Mouse (Mus musculus) T-helper 17 cell (primary cell): ENCODE measurements at regions not wholly inside any gene's neighbourhood (a gene's known extent, or its start where the extent isn't known, plus 50 kb on each side); places are given as distances from the start of the nearest gene placed in this dataset.

Source experiments
- in situ Hi-C, 2 experiments: fragments of 300-600 bp; cut with MboI, MseI; formaldehyde crosslinking; loops; 1 replicate in 1 of 2; 2 replicates in 1 of 2; pipeline ENCODE4 v1.15.1; 2025; ENCODE audit warnings: high pct_unique_total_duplicates in 2 of 2

DNA sequence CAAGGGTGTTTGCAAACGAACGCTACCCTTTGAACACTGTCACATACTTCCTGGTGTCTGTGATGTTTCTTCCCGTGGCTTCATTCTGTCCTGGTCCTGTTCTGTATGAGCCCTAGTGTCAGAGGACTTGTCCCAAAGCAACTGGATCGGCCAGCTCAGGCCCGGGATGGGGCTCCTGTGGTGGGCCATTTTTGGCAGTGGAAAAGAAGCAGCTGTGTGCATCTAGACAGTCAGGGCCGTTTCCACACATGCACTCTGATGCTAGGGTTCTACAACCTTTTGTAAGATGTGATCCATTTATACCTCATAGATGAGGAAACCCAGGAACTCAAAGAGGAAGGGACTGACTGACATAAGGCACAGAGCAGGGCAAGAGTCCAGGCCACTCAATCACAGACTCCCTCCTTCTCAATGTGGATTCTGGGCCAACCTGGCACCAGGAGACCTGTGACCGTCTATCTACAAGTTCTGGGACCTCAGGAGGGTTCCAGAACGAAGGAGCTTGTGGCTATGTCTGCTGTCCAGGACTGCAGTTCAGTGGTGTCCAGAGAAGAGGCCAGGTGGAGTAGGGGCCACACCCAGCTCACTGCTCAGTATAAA is 155.2 kb downstream of the Trim29 start:
- in situ Hi-C loops: no loop called here

- in situ Hi-C loops: no loop called here
These were observed 156.2 kb downstream of the Trim29 start for GRCm38 (mm10) chr9:43466883-43467282.

GRCm38 (mm10) chr9:43469215-43469614 is 158.6 kb downstream of the Trim29 start:
- in situ Hi-C loops: no loop called here

- in situ Hi-C loops: no loop called here
These were observed 161.6 kb downstream of the Trim29 start for GRCm38 (mm10) chr9:43472231-43472630.

DNA sequence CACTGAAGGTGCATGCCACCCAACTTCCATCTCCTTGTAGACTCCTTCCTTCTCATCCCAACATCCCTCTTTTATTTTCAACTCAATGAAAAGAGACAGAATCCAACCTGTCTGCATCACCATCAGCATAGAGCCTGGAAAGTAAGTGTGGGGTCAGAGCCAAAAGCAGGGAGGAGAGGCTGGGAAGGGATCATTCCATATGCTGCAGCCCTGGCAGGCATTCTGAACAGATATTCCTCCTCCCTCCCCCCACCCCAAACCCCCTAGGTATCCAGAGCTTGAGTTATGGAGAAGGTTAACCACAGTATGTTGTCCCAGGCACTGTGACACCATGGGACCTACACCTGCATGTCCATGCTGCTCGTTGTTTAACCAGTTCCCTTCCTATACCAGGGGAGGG is 162.5 kb downstream of the Trim29 start:
- in situ Hi-C loops: no loop called here

- in situ Hi-C loops: no loop called here
These were observed 163.1 kb downstream of the Trim29 start for GRCm38 (mm10) chr9:43473601-43474302.

GRCm38 (mm10) chr9:43474303-43474643 is 163.6 kb downstream of the Trim29 start:
- in situ Hi-C loops: no loop called here

- in situ Hi-C loops: no loop called here
These were observed 170.4 kb downstream of the Trim29 start for GRCm38 (mm10) chr9:43480826-43481591.

- in situ Hi-C loops: no loop called here
These were observed 171.7 kb downstream of the Trim29 start for GRCm38 (mm10) chr9:43482101-43483090.

- in situ Hi-C loops: no loop called here
These were observed 172.5 kb downstream of the Trim29 start for GRCm38 (mm10) chr9:43483195-43483594.

DNA sequence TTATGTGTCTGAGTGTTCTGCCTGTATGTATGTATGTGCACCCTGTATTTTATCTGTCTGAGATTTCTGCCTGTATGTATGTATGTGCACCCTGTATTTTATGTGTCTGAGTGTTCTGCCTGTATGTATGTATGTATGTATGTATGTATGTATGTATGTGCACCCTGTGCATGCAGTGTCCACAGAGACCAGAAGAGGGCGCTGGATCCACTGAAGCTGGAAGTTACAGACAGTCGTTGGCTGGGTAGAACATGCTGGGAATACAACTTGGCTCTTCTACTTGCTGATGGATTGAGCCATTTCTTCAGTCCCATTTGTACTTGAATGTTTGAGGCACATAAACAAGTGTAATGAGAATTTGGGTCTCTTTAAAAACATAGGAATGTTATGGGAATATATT is 173.3 kb downstream of the Trim29 start:
- in situ Hi-C loops: no loop called here

GRCm38 (mm10) chr9:43486704-43487103 is 176.1 kb downstream of the Trim29 start:
- in situ Hi-C loops: no loop called here

GRCm38 (mm10) chr9:43489205-43489604 is 178.6 kb downstream of the Trim29 start:
- in situ Hi-C loops: no loop called here

- in situ Hi-C loops: loop anchor here in 1 of 2 experiments (10.0 kb wide), 1 partner anchor 156 kb away; no protein-coding TSS in a partner anchor
These were observed 180.5 kb downstream of the Trim29 start for GRCm38 (mm10) chr9:43491024-43491751.

DNA sequence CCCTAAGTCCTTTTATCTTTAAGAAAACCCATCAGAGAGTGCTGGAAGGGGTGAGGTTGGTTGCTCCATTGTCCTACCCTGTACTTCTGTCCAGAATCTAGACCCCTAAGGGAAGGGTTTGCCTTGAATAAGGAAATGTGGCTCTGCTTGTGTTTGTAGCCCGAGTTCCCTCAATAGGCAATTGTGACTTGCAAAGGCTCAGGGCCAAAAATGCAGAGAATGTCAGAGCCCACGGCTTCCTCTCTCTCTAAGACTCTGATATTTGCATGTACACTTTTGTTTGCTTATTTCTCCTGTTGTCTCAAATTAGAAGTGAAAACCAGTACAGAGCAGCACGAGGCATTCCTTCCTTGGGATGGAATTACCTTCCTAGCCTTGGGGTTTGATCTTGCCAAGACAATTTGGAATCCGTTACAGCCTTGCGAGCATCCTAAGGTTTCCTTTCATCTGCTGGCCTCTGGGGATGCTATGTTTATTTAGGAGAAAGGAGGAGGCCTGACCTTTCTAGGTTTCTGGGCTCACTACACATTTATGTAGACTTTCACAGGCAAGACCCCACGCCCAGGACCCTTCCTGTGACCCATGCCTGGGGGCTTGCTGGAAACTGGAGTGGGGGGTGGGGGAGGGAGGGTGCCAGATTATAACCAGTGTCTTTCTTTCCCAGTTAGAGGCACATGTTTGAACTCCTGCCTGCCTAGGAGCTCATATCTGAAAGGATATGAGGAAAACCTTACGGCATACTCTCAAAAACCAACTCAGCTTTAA is 181.8 kb downstream of the Trim29 start:
- in situ Hi-C loops: loop anchor here in 1 of 2 experiments (10.0 kb wide), 1 partner anchor 158 kb away; no protein-coding TSS in a partner anchor

- in situ Hi-C loops: loop anchor here in 1 of 2 experiments (10.0 kb wide), 1 partner anchor 164 kb away; no protein-coding TSS in a partner anchor
These were observed 187.9 kb downstream of the Trim29 start for GRCm38 (mm10) chr9:43498596-43498995.

DNA sequence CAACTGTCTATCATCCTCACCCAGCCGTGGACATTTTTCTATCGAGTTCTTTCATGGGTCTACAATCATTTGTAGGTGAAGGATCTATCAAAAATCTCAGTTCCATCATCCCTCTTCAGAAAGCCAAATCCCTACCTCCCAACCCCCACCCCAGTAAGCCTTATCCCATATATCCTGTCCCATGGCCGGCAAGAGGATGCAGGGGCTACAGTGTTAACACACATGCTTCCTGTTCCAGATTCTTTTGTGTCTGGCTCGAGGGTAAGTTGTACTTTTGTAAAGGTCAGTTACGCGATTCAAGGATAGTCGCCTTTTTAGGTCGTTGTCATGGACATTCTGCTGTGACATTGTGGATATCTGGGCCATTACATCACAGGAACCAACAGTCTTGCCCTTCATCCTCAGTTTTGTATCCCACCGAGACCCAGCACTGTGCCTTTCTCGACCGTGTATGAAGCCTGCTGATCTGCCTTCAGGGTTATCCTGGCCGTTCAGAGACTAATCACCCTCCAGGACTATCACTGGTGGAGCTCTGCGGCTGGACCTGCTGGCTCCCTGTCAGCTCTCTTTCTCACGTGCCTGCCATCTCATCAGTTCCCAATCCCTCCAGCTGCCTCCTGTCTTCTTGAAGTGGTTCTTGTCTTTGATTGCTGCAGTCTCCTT is 193.8 kb downstream of the Trim29 start:
- in situ Hi-C loops: no loop called here

- in situ Hi-C loops: no loop called here
These were observed 195.2 kb downstream of the Trim29 start for GRCm38 (mm10) chr9:43505856-43506255.

- in situ Hi-C loops: no loop called here
These were observed 195.6 kb downstream of the Trim29 start for GRCm38 (mm10) chr9:43506276-43506675.
